9 mouse cellular contexts compared by ENCODE assay signal in the genomic region with DNA sequence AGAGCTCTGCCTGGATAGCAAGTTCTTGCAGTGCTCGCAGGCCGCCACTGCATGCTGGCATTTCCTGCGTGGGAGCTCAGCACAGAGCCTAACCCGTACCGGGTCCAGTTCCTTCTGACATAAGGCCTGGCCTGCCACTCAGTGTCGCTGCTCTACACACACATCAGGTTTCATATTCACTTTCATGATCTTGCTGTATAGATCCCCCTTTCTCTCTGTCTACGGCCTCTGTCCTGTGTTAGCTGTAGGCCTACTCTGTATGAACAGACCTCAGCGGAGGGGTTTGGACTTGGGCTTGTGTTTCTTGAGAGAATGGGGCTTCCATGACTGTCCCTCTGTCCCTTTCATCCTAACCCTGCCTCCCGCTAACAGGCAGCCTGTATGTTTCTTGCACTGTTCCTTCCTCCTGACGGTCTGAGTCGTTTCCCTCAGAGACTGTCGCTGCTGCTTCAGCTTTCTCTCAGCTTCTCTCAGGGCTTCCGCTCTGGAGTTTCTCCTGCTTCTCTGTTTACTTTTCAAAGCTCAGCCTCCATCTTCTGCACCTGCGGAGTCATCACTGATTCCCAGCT.
DNase-seq lines count a peak whose midpoint lies in the region; ATAC-seq and TF ChIP-seq lines count a peak whose summit lies in the region.
"Had no signal": no experiment of that assay in that cellular context is flagged by ENCODE, and none has a peak within 500 bp of the region (broad histone marks: within the 10 kb centered on the region; RNA-seq: fewer than 3 reads in every experiment).

No protein-coding gene starts in this region.

- no peaks in the 10 kb centered on the region for H3K27me3 ChIP-seq in CH12.LX (replicated peaks)
- H3K27me3 ChIP-seq in liver, postnatal 0 days (ENCODE audit: insufficient read depth, low read length), result no peaks in the 10 kb centered on the region

- TF ChIP-seq EP300 in CH12.LX (IDR thresholded peaks at IDR 0.05; ENCODE audit: low read length), result no peak
- TF ChIP-seq EP300 in liver, postnatal 0 days (IDR thresholded peaks at IDR 0.05; ENCODE audit: low read depth), result no peak

- H3K9me3 ChIP-seq in CH12.LX (replicated peaks; ENCODE audit: low read length), result no peaks in the 10 kb centered on the region
- H3K9me3 ChIP-seq in liver, postnatal 0 days (ENCODE audit: low read length), result no peaks in the 10 kb centered on the region

- no peak overlapping the region for H3K4me2 ChIP-seq in CH12.LX (ENCODE audit: insufficient read depth, low read depth, poor library complexity, severe bottlenecking)
- H3K4me2 ChIP-seq in liver, postnatal 0 days (ENCODE audit: low read depth, low read length), result peak overlapping the region; percentile 40

- H3K27ac ChIP-seq in CH12.LX (ENCODE audit: insufficient read depth, low read depth), result peak overlapping the region; percentile 6; the same call in 1 of the 2 replicates
- H3K27ac ChIP-seq in liver, postnatal 0 days (ENCODE audit: low read depth), result peak overlapping the region; percentile 61

- TF ChIP-seq RAD21 in CH12.LX (IDR thresholded peaks at IDR 0.05; ENCODE audit: low read depth, low read length), result peak; percentile 23

- no peaks in the 10 kb centered on the region for H3K79me2 ChIP-seq in CH12.LX (replicated peaks; ENCODE audit: control insufficient read depth, extremely low read depth, insufficient read depth, poor library complexity, severe bottlenecking)

- peaks cover 6 to 33% of the 10 kb centered on the region in 2 experiments; a peak in 3 of 4 replicates for H3K4me1 ChIP-seq in CH12.LX (ENCODE audit: control insufficient read depth in 1 of 2, insufficient read depth in 2 of 2)
- peaks cover 3% of the 10 kb centered on the region; the same call in 1 of the 2 replicates for H3K4me1 ChIP-seq in liver, postnatal 0 days (ENCODE audit: insufficient read depth)

- peak in 1 of 2 experiments; percentile 28; a peak in 2 of 4 replicates for TF ChIP-seq CTCF in CH12.LX (conservative IDR thresholded peaks at IDR 0.05 in 1 of 2, IDR thresholded peaks at IDR 0.05 in 1 of 2; ENCODE audit: low read depth in 2 of 2, low read length in 2 of 2)
- TF ChIP-seq CTCF in liver, postnatal 0 days (IDR thresholded peaks at IDR 0.05; ENCODE audit: low read depth), result peak; percentile 37

- DNase-seq in A20 (ENCODE audit: low read depth, low spot score) (peak; percentile 88), CH12.LX (ENCODE audit: extremely low read depth) (no peak)
- peak; percentile 43 for DNase-seq in liver, postnatal 0 days
- peak; percentile 34 for DNase-seq in spleen, adult 12 weeks (ENCODE audit: low spot score)
- DNase-seq in urinary bladder, postnatal 25 days (ENCODE audit: low spot score), result no peak
- no peak for DNase-seq in layer of hippocampus, postnatal 36 days
- no peak for DNase-seq in kidney, adult 11 months
- DNase-seq: cerebellum, postnatal 36 days; kidney, adult 8-10 months had no signal

- dilution Hi-C loops in CH12.LX (cut with MboI; ENCODE audit: extremely low pct_ligation_motif_present, extremely low pct_unique_long_range_greater_than_20kb, low sequenced_read_pairs), result no loop called here

- in situ Hi-C loops in CH12.LX (cut with MboI; ENCODE audit: low pct_ligation_motif_present, low pct_unique_long_range_greater_than_20kb, low sequenced_read_pairs), result no loop called here

- peaks cover 0 to 1% of the 10 kb centered on the region in 2 experiments for H3K36me3 ChIP-seq in CH12.LX (replicated peaks in 1 of 2; ENCODE audit: control insufficient read depth in 1 of 2, insufficient read depth in 1 of 2, low read length in 1 of 2)
- H3K36me3 ChIP-seq in liver, postnatal 0 days (replicated peaks; ENCODE audit: insufficient read depth, low read length), result no peaks in the 10 kb centered on the region

- H3K9ac ChIP-seq in CH12.LX (ENCODE audit: insufficient read depth, low read depth), result no peak overlapping the region
- no peak overlapping the region for H3K9ac ChIP-seq in liver, postnatal 0 days (replicated peaks)

- no peak overlapping the region for H3K4me3 ChIP-seq in CH12.LX (replicated peaks in 1 of 3; ENCODE audit: low read depth in 2 of 3, low read length in 2 of 3, poor library complexity in 1 of 3)
- no peak overlapping the region for H3K4me3 ChIP-seq in liver, postnatal 0 days (ENCODE audit: low read depth, low read length)

- no peak; the same call in 1 of the 2 replicates for TF ChIP-seq POLR2A in CH12.LX (IDR thresholded peaks at IDR 0.05; ENCODE audit: low read depth, low read length)

- ATAC-seq in liver, postnatal 0 days, result peak; percentile 68

- 37% methylated on average over 14 of the region's 14 CpGs for WGBS in liver, postnatal 0 days (ENCODE audit: insufficient replicate concordance)

TF ChIP-seq in CH12.LX, 34 proteins besides CTCF, POLR2A, EP300 and RAD21:
- TF ChIP-seq RCOR1 (conservative IDR thresholded peaks at IDR 0.05; ENCODE audit: low read depth, low read length), result no peak
- TF ChIP-seq SIN3A (IDR thresholded peaks at IDR 0.05; ENCODE audit: low read length), result no peak
- no peak for TF ChIP-seq SMC3 (IDR thresholded peaks at IDR 0.05; ENCODE audit: low read depth, low read length)
- TF ChIP-seq MEF2A (IDR thresholded peaks at IDR 0.05; ENCODE audit: borderline replicate concordance, low read depth, low read length), result no peak
- no peak for TF ChIP-seq GABPA (IDR thresholded peaks at IDR 0.05; ENCODE audit: insufficient replicate concordance, low read depth, low read length)
- no peak for TF ChIP-seq KAT2A (IDR thresholded peaks at IDR 0.05; ENCODE audit: insufficient replicate concordance, low read length)
- no peak for TF ChIP-seq E2F4 (IDR thresholded peaks at IDR 0.05; ENCODE audit: insufficient replicate concordance, low read depth, low read length)
- no peak for TF ChIP-seq NRF1 (IDR thresholded peaks at IDR 0.05; ENCODE audit: low read depth, low read length)

Comparison
In these comparisons a context has a peak if more than half of its experiments do, and no peak if none do; other contexts are left out.
1. DNase-seq: peak in A20 (single experiment), liver, postnatal 0 days (single experiment) and spleen, adult 12 weeks (single experiment); none in CH12.LX (single experiment), urinary bladder, postnatal 25 days (single experiment), layer of hippocampus, postnatal 36 days (0 of 2) and kidney, adult 11 months (single experiment).